Mouse (Mus musculus) adrenal gland, postnatal 14 days (tissue): Measurements from ENCODE around the gene Recql. TPM values are rescaled to one million over a fixed set of nuclear protein-coding genes. Genes with fewer than 3 reads are reported as not detected.
A peak's percentile ranks its signal among the peaks of the same experiment; 100 is the strongest.

Experiments
- DNase-seq: peaks from one replicate; pipeline ENCODE4 v3.0.0; 2021; ENCODE audit warnings: mixed read lengths
- long read RNA-seq, 2 experiments: library from polyadenylated mRNA; stranded (forward); transcript quantifications; one replicate each; pipeline ENCODE4 v2.0.0; 2021
- total RNA-seq: library from RNA; stranded (reverse); gene quantifications from 2 replicates; pipeline ENCODE4 v1.2.3, GENCODE M21; 2021

Recql gene
- total RNA-seq = 15.5 and 19.2 TPM in 2 replicates
- long read RNA-seq, experiment 1, transcript Recql-203 (15 exons, 3,389 nt) = major isoform, 9 of 18 reads
- long read RNA-seq, experiment 1, partial matches to known transcripts = 3 of 18 reads
- long read RNA-seq, experiment 1, other reads (novel, unspliced or antisense) = 3 of 18 reads
- long read RNA-seq, experiment 2, transcript Recql-203 (15 exons, 3,389 nt) = major isoform, 8 of 12 reads
- long read RNA-seq, experiment 2, partial matches to known transcripts = 0 of 12 reads
- long read RNA-seq, experiment 2, other reads (novel, unspliced or antisense) = 3 of 12 reads

GRCm38 (mm10) chr6:142387011-142387754, at the start of gene Recql, which contains the start of gene Golt1b:
Gene Recql, minus strand, starts transcription at chr6:142387087.
Gene Golt1b, plus strand, starts transcription at chr6:142387221.
- peak; percentile 99 for DNase-seq

- no peak for DNase-seq
These were observed 42.2 kb upstream of the Recql start for GRCm38 (mm10) chr6:142429072-142429471.

- DNase-seq = no peak
These were observed 38.1 kb upstream of the Recql start for GRCm38 (mm10) chr6:142424976-142425375.

- no peak for DNase-seq
These were observed 27.7 kb upstream of the Recql start for GRCm38 (mm10) chr6:142414597-142414996.

GRCm38 (mm10) chr6:142413845-142414244, 27.0 kb upstream of the Recql start:
- DNase-seq = no peak

- no peak for DNase-seq
These were observed 26.1 kb upstream of the Recql start, which contains the start of gene Spx for GRCm38 (mm10) chr6:142412906-142413491. Gene Spx, plus strand, starts transcription at chr6:142413441.

- DNase-seq = peak; percentile 11
These were observed 24.3 kb upstream of the Recql start for GRCm38 (mm10) chr6:142411140-142411539.

GRCm38 (mm10) chr6:142395756-142396155, 8.9 kb upstream of the Recql start:
- DNase-seq = no peak

- peak; percentile 31 for DNase-seq
These were observed 7.8 kb upstream of the Recql start for GRCm38 (mm10) chr6:142394669-142395068.

GRCm38 (mm10) chr6:142392312-142392711, 5.4 kb upstream of the Recql start:
- no peak for DNase-seq

GRCm38 (mm10) chr6:142389101-142389500, 2.2 kb upstream of the Recql start:
- no peak for DNase-seq

- DNase-seq = no peak
These were observed 926 bp upstream of the Recql start for GRCm38 (mm10) chr6:142387755-142388271.

- no peak for DNase-seq
These were observed 439 bp downstream of the Recql start for GRCm38 (mm10) chr6:142386285-142387010.

GRCm38 (mm10) chr6:142384521-142384920, 2.4 kb downstream of the Recql start:
- DNase-seq = no peak

GRCm38 (mm10) chr6:142381615-142382014, 5.3 kb downstream of the Recql start:
- DNase-seq = no peak

- peak; percentile 39 for DNase-seq
These were observed 6.9 kb downstream of the Recql start for GRCm38 (mm10) chr6:142379961-142380360.

- no peak for DNase-seq
These were observed 8.1 kb downstream of the Recql start for GRCm38 (mm10) chr6:142378576-142379330.

- DNase-seq = no peak
These were observed 9.8 kb downstream of the Recql start for GRCm38 (mm10) chr6:142377081-142377480.

GRCm38 (mm10) chr6:142369568-142369967, 17.3 kb downstream of the Recql start:
- DNase-seq = no peak

- no peak for DNase-seq
These were observed 19.3 kb downstream of the Recql start for GRCm38 (mm10) chr6:142367565-142367964.

- no peak for DNase-seq
These were observed 20.3 kb downstream of the Recql start for GRCm38 (mm10) chr6:142366473-142367018.
